ENCODE assay signal across 13 mouse cellular contexts in genomic region chr12:76603779-76604178, GRCm38 (mm10).
"Had no signal": no experiment of that assay in that cellular context is flagged by ENCODE, and none has a peak within 500 bp of the region (broad histone marks: within the 10 kb centered on the region; RNA-seq: fewer than 3 reads in every experiment).

No protein-coding gene starts in this region.

- DNase-seq: kidney, adult 8-10 months; kidney, postnatal 25 days; lung, postnatal 4 days; midbrain, embryonic 14.5 days; right cerebral cortex, postnatal 14 days; thymus, adult 2 months; thymus, postnatal 25 days had no signal

- H3K4me3 ChIP-seq: limb, embryonic 12.5 days; liver, embryonic 12.5 days; midbrain, embryonic 10.5 days; neural tube, embryonic 12.5 days had no signal

- H3K9me3 ChIP-seq: limb, embryonic 12.5 days; liver, embryonic 12.5 days; midbrain, embryonic 10.5 days; neural tube, embryonic 12.5 days had no signal

- H3K27me3 ChIP-seq: liver, embryonic 12.5 days; neural tube, embryonic 12.5 days had no signal

- ATAC-seq: inflammation-experienced regulatory T-cells, adult 6 months; intestine, postnatal 0 days; liver, embryonic 12.5 days had no signal

- H3K27ac ChIP-seq: limb, embryonic 12.5 days; liver, embryonic 12.5 days; midbrain, embryonic 10.5 days; neural tube, embryonic 12.5 days had no signal

- H3K9ac ChIP-seq: limb, embryonic 12.5 days; liver, embryonic 12.5 days; neural tube, embryonic 12.5 days had no signal

- H3K4me1 ChIP-seq: limb, embryonic 12.5 days; liver, embryonic 12.5 days; neural tube, embryonic 12.5 days had no signal

- H3K36me3 ChIP-seq: limb, embryonic 12.5 days; midbrain, embryonic 10.5 days; neural tube, embryonic 12.5 days had no signal

- H3K4me2 ChIP-seq: limb, embryonic 12.5 days; liver, embryonic 12.5 days; neural tube, embryonic 12.5 days had no signal
